Mouse (Mus musculus) midbrain, embryonic 11.5 days (tissue): Measurements from ENCODE around the gene Prcc. TPM values are rescaled to one million over a fixed set of nuclear protein-coding genes. Genes with fewer than 3 reads are reported as not detected.
A peak's percentile ranks its signal among the peaks of the same experiment; 100 is the strongest.
"Not testable (repeated sequence)": the region's sequence is repeated elsewhere in the genome, so short reads cannot be mapped to it uniquely, and the experiment has no call there.

Experiments used
- ATAC-seq: fragments of 200-750 bp; cut with Nextera tagmentation; 2 replicates; pipeline ENCODE4 v1.8.0; 2017; ENCODE audit warnings: moderate TSS enrichment, moderate library complexity; ENCODE audit not compliant: low FRiP score
- DNase-seq: peaks from one replicate; pipeline ENCODE4 v3.0.0; 2015; ENCODE audit warnings: low spot score; ENCODE audit errors: missing footprints
- H3K27ac ChIP-seq: fragments of 300-500 bp; sonication (generic); 2 replicates; pipeline ENCODE4 v1.5.1; 2014; ENCODE audit warnings: low read depth, low read length
- H3K27me3 ChIP-seq: fragments of 300-500 bp; sonication (generic); 2 replicates; pipeline ENCODE4 v1.6.1; 2014; ENCODE audit warnings: mild to moderate bottlenecking, low read length, moderate library complexity, mixed read lengths; ENCODE audit not compliant: control insufficient read depth, insufficient read depth
- H3K36me3 ChIP-seq: fragments of 300-500 bp; sonication (generic); 2 replicates; pipeline ENCODE4 v1.6.1; 2014; ENCODE audit warnings: mild to moderate bottlenecking, low read length, moderate library complexity, mixed read lengths; ENCODE audit not compliant: control insufficient read depth, insufficient read depth
- H3K4me1 ChIP-seq: fragments of 300-500 bp; sonication (generic); 2 replicates; pipeline ENCODE4 v1.6.1; 2014; ENCODE audit warnings: low read length; ENCODE audit not compliant: control insufficient read depth, insufficient read depth
- H3K4me2 ChIP-seq: fragments of 300-500 bp; sonication (generic); 2 replicates; pipeline ENCODE4 v1.6.1; 2014; ENCODE audit warnings: mild to moderate bottlenecking, moderate library complexity
- H3K4me3 ChIP-seq: fragments of 300-500 bp; sonication (generic); 2 replicates; pipeline ENCODE4 v1.5.1; 2014; ENCODE audit warnings: low read depth, low read length
- H3K9ac ChIP-seq: fragments of 300-500 bp; sonication (generic); 2 replicates; pipeline ENCODE4 v1.6.1; 2014; ENCODE audit warnings: low read length
- H3K9me3 ChIP-seq: fragments of 300-500 bp; sonication (generic); 2 replicates; pipeline ENCODE4 v1.6.1; 2016; ENCODE audit warnings: low read length; ENCODE audit not compliant: control insufficient read depth
- WGBS: fragments of 180-500 bp; shearing (Covaris S2); extraction: QIAGEN DNeasy Blood & Tissue Kit; methylation state at CpG from one replicate; pipeline ENCODE4 v1.1.7; 2014; 5-methylcytosine and 5-hydroxymethylcytosine counted together
- polyA plus RNA-seq: library from polyadenylated mRNA; unstranded; fragments of >200 nt; fragmentation: Nextera tagmentation; extraction: Ambion mirVana; gene quantifications from 2 replicates; pipeline ENCODE4 v1.2.1, GENCODE M21; 2014

Gene Prcc
- polyA plus RNA-seq, 1 experiment from 2014 or later, result 20.4 TPM

- no peaks in the 10 kb centered on the region for H3K9me3 ChIP-seq
- 98% methylated on average over 2 of the region's 2 CpGs for WGBS
- DNase-seq (peak; percentile 83), ATAC-seq (no peak)
- H3K4me2 ChIP-seq, result peak overlapping the region; percentile 59; the same call in 1 of the 2 replicates
- peaks cover 10% of the 10 kb centered on the region for H3K36me3 ChIP-seq
- no peaks in the 10 kb centered on the region for H3K27me3 ChIP-seq
- H3K4me1 ChIP-seq, result peaks cover 33% of the 10 kb centered on the region
- 0 out of 2 replicates have a peak overlapping the region, but pooled peaks have one; percentile 76 for H3K27ac ChIP-seq
- no peak overlapping the region for H3K4me3 ChIP-seq
- H3K9ac ChIP-seq, result no peak overlapping the region; the same call in 1 of the 2 replicates
Measured at GRCm38 (mm10) chr3:87909381-87909780, 24.0 kb upstream of the Prcc start.

- peaks cover 1% of the 10 kb centered on the region; the same call in 1 of the 2 replicates for H3K36me3 ChIP-seq
- H3K9me3 ChIP-seq, result no peaks in the 10 kb centered on the region
- peak overlapping the region; percentile 83 for H3K4me2 ChIP-seq
- H3K4me1 ChIP-seq, result peaks cover 33% of the 10 kb centered on the region
- H3K9ac ChIP-seq, result peak overlapping the region; percentile 98
- H3K4me3 ChIP-seq, result peak overlapping the region; percentile 100
- 25% methylated on average over 1 of the region's 1 CpGs for WGBS
- no peaks in the 10 kb centered on the region for H3K27me3 ChIP-seq
- DNase-seq (no peak), ATAC-seq (no peak)
- H3K27ac ChIP-seq, result no peak overlapping the region
Measured at GRCm38 (mm10) chr3:87907906-87908305, 22.5 kb upstream of the Prcc start.

- WGBS, result under 1% methylated on average over 27 of the region's 27 CpGs
- Histone ChIP-seq H3K27ac (peak overlapping the region; percentile 83), H3K4me3 (peak overlapping the region; percentile 100), H3K9ac (peak overlapping the region; percentile 98), H3K36me3 (no peaks in the 10 kb centered on the region), H3K9me3 (no peaks in the 10 kb centered on the region), H3K4me2 (peak overlapping the region; percentile 83), H3K27me3 (no peaks in the 10 kb centered on the region), H3K4me1 (peaks cover 33% of the 10 kb centered on the region)
- ATAC-seq, result no peak
- peak; percentile 93 for DNase-seq
Measured at GRCm38 (mm10) chr3:87906981-87907857, 21.8 kb upstream of the Prcc start.

- H3K4me1 ChIP-seq, result peaks cover 33% of the 10 kb centered on the region
- H3K27me3 ChIP-seq, result no peaks in the 10 kb centered on the region
- ATAC-seq, result peak; percentile 18
- H3K36me3 ChIP-seq, result no peaks in the 10 kb centered on the region
- peak overlapping the region; percentile 83 for H3K4me2 ChIP-seq
- peak; percentile 94 for DNase-seq
- no peaks in the 10 kb centered on the region for H3K9me3 ChIP-seq
- H3K9ac ChIP-seq, result peak overlapping the region; percentile 98
- 0% methylated on average over 43 of the region's 47 CpGs for WGBS
- peak overlapping the region; percentile 83 for H3K27ac ChIP-seq
- peak overlapping the region; percentile 100 for H3K4me3 ChIP-seq
Measured at GRCm38 (mm10) chr3:87906601-87906980, 21.2 kb upstream of the Prcc start.

GRCm38 (mm10) chr3:87905880-87906485, 20.6 kb upstream of the Prcc start, which contains the start of gene Hdgf:
Hdgf (plus strand) TSS chr3:87906321.
- H3K4me2 ChIP-seq, result peak within 1 kb of the TSS; percentile 83
- WGBS, result under 1% methylated on average over 55 of the region's 57 CpGs
- H3K4me1 ChIP-seq, result peaks cover 32% of the 10 kb centered on the region
- no peaks in the 10 kb centered on the region for H3K36me3 ChIP-seq
- no peaks in the 10 kb centered on the region for H3K27me3 ChIP-seq
- H3K4me3 ChIP-seq, result peak within 1 kb of the TSS; percentile 100
- H3K9ac ChIP-seq, result peak within 1 kb of the TSS; percentile 98
- peak; percentile 99 for DNase-seq
- H3K9me3 ChIP-seq, result no peaks in the 10 kb centered on the region
- peak within 1 kb of the TSS; percentile 83 for H3K27ac ChIP-seq
- ATAC-seq, result peak; percentile 96

GRCm38 (mm10) chr3:87903821-87904220, 18.4 kb upstream of the Prcc start:
- ATAC-seq (no peak), DNase-seq (peak; percentile 67)
- 54% methylated on average over 5 of the region's 5 CpGs for WGBS
- H3K4me1 ChIP-seq, result peaks cover 16% of the 10 kb centered on the region
- no peaks in the 10 kb centered on the region for H3K27me3 ChIP-seq
- no peak overlapping the region for H3K27ac ChIP-seq
- H3K4me2 ChIP-seq, result no peak overlapping the region
- no peaks in the 10 kb centered on the region for H3K36me3 ChIP-seq
- H3K9ac ChIP-seq, result no peak overlapping the region
- no peaks in the 10 kb centered on the region for H3K9me3 ChIP-seq
- no peak overlapping the region for H3K4me3 ChIP-seq

GRCm38 (mm10) chr3:87901959-87902358, 16.6 kb upstream of the Prcc start:
- 93% methylated on average over 5 of the region's 6 CpGs for WGBS
- not testable (repeated sequence) for H3K4me3 ChIP-seq, H3K27me3 ChIP-seq, ATAC-seq, DNase-seq, H3K36me3 ChIP-seq, H3K4me2 ChIP-seq, H3K4me1 ChIP-seq, H3K27ac ChIP-seq, H3K9ac ChIP-seq, H3K9me3 ChIP-seq

GRCm38 (mm10) chr3:87901036-87901624, 15.7 kb upstream of the Prcc start:
- 60% methylated on average over 1 of the region's 1 CpGs for WGBS
- no peak overlapping the region for H3K27ac ChIP-seq
- ATAC-seq, result no peak

More at GRCm38 (mm10) chr3:87901036-87901624, 15.7 kb upstream of the Prcc start:
- H3K4me2 ChIP-seq, result no peak overlapping the region
- H3K9me3 ChIP-seq, result no peaks in the 10 kb centered on the region
- no peak overlapping the region for H3K9ac ChIP-seq
- no peaks in the 10 kb centered on the region for H3K27me3 ChIP-seq
- H3K4me3 ChIP-seq, result no peak overlapping the region
- peak; percentile 41 for DNase-seq
- H3K4me1 ChIP-seq, result no peaks in the 10 kb centered on the region; the same call in 1 of the 2 replicates
- H3K36me3 ChIP-seq, result no peaks in the 10 kb centered on the region
